Mouse (Mus musculus) ovary, adult 2 months (tissue): Measurements from ENCODE around the gene Stkld1. TPM values are rescaled to one million over a fixed set of nuclear protein-coding genes. Genes with fewer than 3 reads are reported as not detected.

Source experiments
- polyA plus RNA-seq: library from polyadenylated mRNA; depleted of rRNA; stranded (reverse); fragments of >200 nt; gene quantifications from 2 replicates; pipeline ENCODE4 v1.2.3, GENCODE M21; 2012; rRNA removed

Gene Stkld1
- polyA plus RNA-seq: 0.26 and 0.33 TPM in 2 replicates

GRCm38 (mm10) chr2:26933304-26934055 is at the start of gene Stkld1, which contains the start of gene Surf4:
Stkld1 (plus strand) TSS chr2:26934047.
Surf4 (minus strand) TSS chr2:26933928.

GRCm38 (mm10) chr2:26902467-26903220 is 31.2 kb upstream of the Stkld1 start, which contains the start of gene Surf6:
Surf6 (minus strand) TSS chr2:26902879.

GRCm38 (mm10) chr2:26910124-26910993 is 23.5 kb upstream of the Stkld1 start, which contains the start of the genes Med22 and Rpl7a:
Med22 (minus strand) TSS chr2:26910677.
Rpl7a (plus strand) TSS chr2:26910764.

GRCm38 (mm10) chr2:26915927-26916728 is 17.7 kb upstream of the Stkld1 start, which contains the start of the genes Surf2 and Surf1:
Surf2 (plus strand) TSS chr2:26916367.
Surf1 (minus strand) TSS chr2:26916530.

GRCm38 (mm10) chr2:26963923-26964723 is 30.3 kb downstream of the Stkld1 start, which contains the start of gene Rexo4:
Rexo4 (minus strand) TSS chr2:26964386.

GRCm38 (mm10) chr2:26973116-26973515 is 39.3 kb downstream of the Stkld1 start, which contains the start of gene Adamts13:
Adamts13 (plus strand) TSS chr2:26973416.

Other genes starting within 250 kb of the Stkld1 start
- 0.12 TPM in 1 of 2 replicates, not detected in the other for gene Abo, start 69.1 kb upstream of the Stkld1 start, polyA plus RNA-seq
- gene Surf6, start 31.2 kb upstream of the Stkld1 start, polyA plus RNA-seq: 11.4 and 13.5 TPM in 2 replicates
- 55.5 and 58.6 TPM in 2 replicates for gene Med22, start 23.4 kb upstream of the Stkld1 start, polyA plus RNA-seq
- 1,025 and 1,306 TPM in 2 replicates for gene Rpl7a, start 23.3 kb upstream of the Stkld1 start, polyA plus RNA-seq
- gene Surf2, start 17.7 kb upstream of the Stkld1 start, polyA plus RNA-seq: 26.4 and 40.6 TPM in 2 replicates
- gene Surf1, start 17.5 kb upstream of the Stkld1 start, polyA plus RNA-seq: 45.5 and 54.3 TPM in 2 replicates
- 519 and 534 TPM in 2 replicates for gene Surf4, start 119 bp upstream of the Stkld1 start, polyA plus RNA-seq
- gene Rexo4, start 30.3 kb downstream of the Stkld1 start, polyA plus RNA-seq: 22.0 and 24.6 TPM in 2 replicates
- gene Adamts13, start 39.4 kb downstream of the Stkld1 start, polyA plus RNA-seq: 0.08 and 0.10 TPM in 2 replicates
- 76.5 and 99.4 TPM in 2 replicates for gene Cacfd1, start 75.9 kb downstream of the Stkld1 start, polyA plus RNA-seq
- 3.9 and 4.7 TPM in 2 replicates for gene Slc2a6, start 94.0 kb downstream of the Stkld1 start, polyA plus RNA-seq
- 0.51 and 1.6 TPM in 2 replicates for gene Mymk, start 138.1 kb downstream of the Stkld1 start, polyA plus RNA-seq
- gene Adamtsl2, start 145.3 kb downstream of the Stkld1 start, polyA plus RNA-seq: 27.4 and 28.0 TPM in 2 replicates
- 0.17 and 0.43 TPM in 2 replicates for gene Fam163b, start 208.4 kb downstream of the Stkld1 start, polyA plus RNA-seq
- gene Dbh, start 231.2 kb downstream of the Stkld1 start, polyA plus RNA-seq: 0.36 and 0.51 TPM in 2 replicates